Mouse (Mus musculus) liver, adult 2 months (tissue): ENCODE measurements around the gene Sds.

Experiments
- CTCF ChIP-seq: fragments of 200-500 bp; IDR thresholded peaks from 2 replicates; pipeline ENCODE4 v1.5.1; 2011; ENCODE audit warnings: low read depth, low read length, control low read depth
- POLR2A ChIP-seq: fragments of 200-500 bp; IDR thresholded peaks from 2 replicates; pipeline ENCODE4 v1.6.1; 2011; ENCODE audit warnings: low read length, control low read depth; ENCODE audit not compliant: insufficient read depth; ENCODE audit errors: extremely low read depth

DNA sequence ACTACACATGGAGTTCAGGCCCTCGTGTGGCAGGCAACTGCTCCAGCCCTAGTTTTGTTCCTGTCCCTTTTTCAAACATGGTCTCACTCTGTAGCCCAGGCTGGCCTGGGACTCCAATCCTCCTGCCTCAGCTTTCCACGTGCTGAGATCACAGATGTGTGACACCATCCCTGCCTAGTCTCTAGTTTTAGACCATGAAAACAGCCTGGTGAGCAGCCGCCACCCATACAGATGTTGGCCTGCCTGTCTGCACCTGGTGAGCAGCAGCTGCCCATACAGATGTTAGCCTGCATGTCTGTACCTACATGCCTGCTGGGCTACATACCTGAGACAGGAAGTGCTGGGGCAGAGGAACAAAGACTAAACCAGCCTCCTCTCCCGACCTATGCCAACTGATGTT, 22.9 kb downstream of the Sds start:
- no peak for TF ChIP-seq POLR2A
- no peak for TF ChIP-seq CTCF
